Mouse (Mus musculus): ENCODE data around the gene Trim34b. TPM values are rescaled to one million over a fixed set of nuclear protein-coding genes. Genes with fewer than 3 reads are reported as not detected.

The Trim34b gene
- polyA plus RNA-seq, 1 experiment from 2014 or later: not detected

- peak overlapping the region; percentile 46; the same call in 1 of the 2 replicates for H3K4me2 ChIP-seq
Measured at GRCm38 (mm10) chr7:104353600-104353967, 24.3 kb downstream of the Trim34b start.

GRCm38 (mm10) chr7:104366339-104366738, 37.1 kb downstream of the Trim34b start:
- H3K4me3 ChIP-seq: no peak overlapping the region
- H3K9me3 ChIP-seq: no peaks in the 10 kb centered on the region
- ATAC-seq (ENCODE audit: low read depth): no peak

More at GRCm38 (mm10) chr7:104353600-104353967, 24.3 kb downstream of the Trim34b start:
- Histone ChIP-seq H3K4me1 (replicated peaks) (peaks cover 6% of the 10 kb centered on the region; the same call in 1 of the 2 replicates), H3K9ac (no peak overlapping the region), H3K27me3 (no peaks in the 10 kb centered on the region), H3K27ac (replicated peaks) (no peak overlapping the region), H3K4me3 (no peak overlapping the region), H3K36me3 (no peaks in the 10 kb centered on the region), H3K9me3 (no peaks in the 10 kb centered on the region)
- WGBS: 86% methylated on average over 2 of the region's 2 CpGs
- no peak for ATAC-seq (ENCODE audit: low read depth)

GRCm38 (mm10) chr7:104369736-104370414, 40.6 kb downstream of the Trim34b start, which contains the start of gene Trim30b:
Gene Trim30b, minus strand, starts transcription at chr7:104369884.
- WGBS: 69% methylated on average over 1 of the region's 1 CpGs
- H3K4me1 ChIP-seq (replicated peaks): no peaks in the 10 kb centered on the region
- no peak within 1 kb of the TSS for H3K9ac ChIP-seq
- H3K4me2 ChIP-seq: no peak within 1 kb of the TSS
- no peaks in the 10 kb centered on the region for H3K36me3 ChIP-seq
- H3K27ac ChIP-seq (replicated peaks): no peak within 1 kb of the TSS
- no peaks in the 10 kb centered on the region for H3K27me3 ChIP-seq
- H3K9me3 ChIP-seq: no peaks in the 10 kb centered on the region
- H3K4me3 ChIP-seq: no peak within 1 kb of the TSS
- no peak for ATAC-seq (ENCODE audit: low read depth)

More at GRCm38 (mm10) chr7:104366339-104366738, 37.1 kb downstream of the Trim34b start:
- no peaks in the 10 kb centered on the region for H3K4me1 ChIP-seq (replicated peaks)
- no peak overlapping the region for H3K4me2 ChIP-seq
- no peaks in the 10 kb centered on the region for H3K27me3 ChIP-seq
- H3K9ac ChIP-seq: no peak overlapping the region
- H3K27ac ChIP-seq (replicated peaks): no peak overlapping the region
- H3K36me3 ChIP-seq: no peaks in the 10 kb centered on the region

Other genes starting within 250 kb of the Trim34b start
- not detected in 2 replicates for gene Olfr645, start 244.0 kb upstream of the Trim34b start, polyA plus RNA-seq (2015; fragmentation: Nextera tagmentation; extraction: Ambion mirVana)
- not detected in 2 replicates for gene Olfr646, start 224.6 kb upstream of the Trim34b start, polyA plus RNA-seq (2015; fragmentation: Nextera tagmentation; extraction: Ambion mirVana)
- not detected in 2 replicates for gene Ubqln5, start 199.6 kb upstream of the Trim34b start, polyA plus RNA-seq (2015; fragmentation: Nextera tagmentation; extraction: Ambion mirVana)
- not detected in 2 replicates for gene Olfr643, start 192.1 kb upstream of the Trim34b start, polyA plus RNA-seq (2015; fragmentation: Nextera tagmentation; extraction: Ambion mirVana)
- not detected in 2 replicates for gene Ubqln3, start 186.2 kb upstream of the Trim34b start, polyA plus RNA-seq (2015; fragmentation: Nextera tagmentation; extraction: Ambion mirVana)
- gene Ubqlnl, start 178.9 kb upstream of the Trim34b start, polyA plus RNA-seq (2015; fragmentation: Nextera tagmentation; extraction: Ambion mirVana): not detected in 2 replicates
- gene Olfm5, start 164.6 kb upstream of the Trim34b start, polyA plus RNA-seq (2015; fragmentation: Nextera tagmentation; extraction: Ambion mirVana): not detected in 2 replicates
- 0.23 and 0.25 TPM in 2 replicates for gene Olfr648, start 146.1 kb upstream of the Trim34b start, polyA plus RNA-seq (2015; fragmentation: Nextera tagmentation; extraction: Ambion mirVana)
- gene Olfr649, start 133.5 kb upstream of the Trim34b start, polyA plus RNA-seq (2015; fragmentation: Nextera tagmentation; extraction: Ambion mirVana): not detected in 2 replicates
- 0.47 and 0.83 TPM in 2 replicates for gene Trim6, start 110.7 kb upstream of the Trim34b start, polyA plus RNA-seq (2015; fragmentation: Nextera tagmentation; extraction: Ambion mirVana)
- 0.84 TPM in 2 replicates for gene Trim34a, start 85.0 kb upstream of the Trim34b start, polyA plus RNA-seq (2015; fragmentation: Nextera tagmentation; extraction: Ambion mirVana)
- gene Trim5, start 41.4 kb upstream of the Trim34b start, polyA plus RNA-seq (2015; fragmentation: Nextera tagmentation; extraction: Ambion mirVana): 0.08 and 0.14 TPM in 2 replicates
- gene Trim12a, start 14.0 kb upstream of the Trim34b start, polyA plus RNA-seq (2015; fragmentation: Nextera tagmentation; extraction: Ambion mirVana): 2.3 and 3.1 TPM in 2 replicates
- gene Trim12c, start 23.9 kb downstream of the Trim34b start, polyA plus RNA-seq (2015; fragmentation: Nextera tagmentation; extraction: Ambion mirVana): 1.2 and 1.4 TPM in 2 replicates
- not detected in 2 replicates for gene Trim30b, start 40.4 kb downstream of the Trim34b start, polyA plus RNA-seq (2015; fragmentation: Nextera tagmentation; extraction: Ambion mirVana)
- 0.25 TPM in 1 of 2 replicates, not detected in the other for gene Trim30c, start 71.4 kb downstream of the Trim34b start, polyA plus RNA-seq (2015; fragmentation: Nextera tagmentation; extraction: Ambion mirVana)
- 0.92 and 0.93 TPM in 2 replicates for gene Trim30a, start 135.7 kb downstream of the Trim34b start, polyA plus RNA-seq (2015; fragmentation: Nextera tagmentation; extraction: Ambion mirVana)
- gene Trim30d, start 178.4 kb downstream of the Trim34b start, polyA plus RNA-seq (2015; fragmentation: Nextera tagmentation; extraction: Ambion mirVana): 0.08 and 0.28 TPM in 2 replicates
- gene Olfr651, start 220.7 kb downstream of the Trim34b start, polyA plus RNA-seq (2015; fragmentation: Nextera tagmentation; extraction: Ambion mirVana): not detected in 2 replicates
- gene Olfr652, start 231.4 kb downstream of the Trim34b start, polyA plus RNA-seq (2015; fragmentation: Nextera tagmentation; extraction: Ambion mirVana): not detected in 2 replicates
- not detected in 2 replicates for gene Olfr653, start 247.8 kb downstream of the Trim34b start, polyA plus RNA-seq (2015; fragmentation: Nextera tagmentation; extraction: Ambion mirVana)

Data from neural tube, embryonic 13.5 days (tissue).